Mouse (Mus musculus): Measurements from ENCODE around the gene Gm17409. TPM values are rescaled to one million over a fixed set of nuclear protein-coding genes. Genes with fewer than 3 reads are reported as not detected.

Gene Gm17409
- total RNA-seq, 2 experiments from 2014 or later: not detected

DNA sequence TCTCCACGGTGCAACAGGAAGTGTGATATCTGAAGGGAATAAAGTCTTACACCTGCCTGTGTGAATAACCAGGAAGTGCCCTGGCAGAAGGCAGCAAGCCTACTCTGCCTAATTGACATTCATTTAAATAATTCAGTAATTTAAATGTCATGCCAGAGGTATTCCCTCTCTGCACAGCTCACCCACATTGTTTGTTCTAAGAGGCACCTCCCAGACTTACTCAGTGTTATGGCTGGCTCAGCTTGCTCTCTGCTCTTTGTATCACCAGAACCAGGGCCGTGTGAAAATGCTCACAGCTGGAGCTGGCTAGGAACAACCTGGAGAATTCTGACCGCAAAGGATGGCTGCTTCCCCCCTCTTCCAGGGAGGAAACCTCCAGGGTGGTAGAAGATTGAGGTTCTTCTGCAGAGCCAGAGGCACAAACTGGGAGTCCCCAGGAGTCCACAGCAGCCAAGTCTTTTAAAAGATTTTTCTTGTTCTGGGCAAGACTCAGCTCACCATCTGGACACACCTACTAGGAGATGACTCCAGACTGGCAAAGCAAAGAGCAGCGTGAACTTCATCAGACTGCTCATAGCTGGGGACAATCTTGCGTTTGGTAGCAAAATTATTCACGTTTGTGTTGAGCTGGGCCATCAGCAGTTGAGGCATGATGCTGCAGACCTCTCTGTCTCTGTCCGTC, 14.5 kb downstream of the Gm17409 start:
- no peak for DNase-seq

DNA sequence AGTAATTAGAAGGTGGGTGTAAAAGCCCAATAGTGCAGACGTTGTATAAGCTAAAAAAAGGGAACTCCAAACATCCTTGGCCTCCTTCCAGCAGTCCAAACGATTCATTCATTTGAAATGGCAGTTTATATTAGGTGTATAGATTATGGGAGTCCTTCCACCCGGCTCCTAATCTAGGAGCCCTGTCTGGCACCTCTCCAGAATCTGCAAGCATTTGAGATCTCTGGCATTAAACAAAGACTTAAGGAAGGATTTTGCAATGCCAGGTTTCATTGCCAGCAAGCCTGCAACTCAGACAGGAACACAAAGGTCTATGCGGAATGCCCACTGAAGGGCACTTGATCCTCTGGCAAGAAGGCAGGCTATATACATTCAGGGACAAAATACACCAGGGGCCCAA, 15.2 kb downstream of the Gm17409 start:
- DNase-seq: peak; percentile 64

DNA sequence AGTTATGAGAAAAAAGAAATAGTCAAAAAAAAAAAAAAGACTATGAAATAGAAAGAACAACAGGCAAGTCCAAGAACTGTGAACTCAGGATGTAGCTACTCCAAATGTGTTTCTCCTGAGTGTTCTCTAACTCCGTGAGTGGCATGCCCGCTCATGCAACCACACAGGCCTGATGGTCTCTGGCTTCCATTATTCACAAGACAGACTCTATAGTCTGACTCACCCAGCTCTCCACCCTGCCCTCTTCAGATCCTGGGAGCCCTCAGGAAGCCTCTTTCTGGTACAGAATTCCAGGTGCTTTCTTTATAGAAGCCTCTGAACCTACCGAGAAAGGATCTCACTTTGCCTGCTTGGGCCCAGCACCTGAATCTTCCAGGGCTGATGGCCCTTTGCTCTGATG, 15.8 kb downstream of the Gm17409 start:
- no peak for DNase-seq

DNA sequence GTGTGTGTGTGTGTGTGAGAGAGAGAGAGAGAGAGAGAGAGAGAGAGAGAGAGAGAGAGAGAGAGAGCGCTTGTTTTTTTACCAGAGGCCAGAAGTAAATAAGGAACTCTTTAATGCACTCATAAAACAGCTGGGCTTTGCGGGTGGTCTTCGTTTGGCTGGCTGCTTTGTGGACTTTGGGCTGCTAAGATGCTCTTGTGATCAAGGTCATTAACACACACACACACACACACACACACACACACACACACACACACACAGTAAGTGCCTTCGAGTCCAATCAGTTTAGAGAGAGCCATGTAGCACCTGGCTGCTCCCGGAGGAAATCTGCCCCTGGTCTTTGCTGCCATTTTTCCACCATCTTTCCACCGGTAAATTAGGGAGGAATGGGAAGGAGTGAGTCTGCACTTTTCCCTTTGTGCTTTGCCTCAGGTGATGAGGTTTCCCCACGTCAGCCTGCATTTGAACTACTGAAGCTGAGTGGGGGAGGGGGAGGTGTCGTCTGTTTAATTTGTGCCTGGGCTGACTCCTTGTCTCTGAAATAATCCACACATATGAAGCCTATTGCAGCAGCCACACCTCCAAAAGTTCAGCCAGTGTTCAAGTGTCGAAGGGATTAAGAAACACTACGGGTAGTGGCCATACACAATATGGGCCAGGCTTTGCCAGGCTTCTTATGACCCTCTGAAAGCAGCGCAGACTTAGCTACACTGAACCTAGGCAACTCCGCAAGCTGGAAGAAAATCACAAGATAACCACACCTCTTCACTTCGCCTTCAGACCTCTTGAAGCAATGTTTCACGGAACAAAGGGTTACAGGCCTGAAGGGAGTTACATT, 16.7 kb downstream of the Gm17409 start:
- DNase-seq: no peak

DNA sequence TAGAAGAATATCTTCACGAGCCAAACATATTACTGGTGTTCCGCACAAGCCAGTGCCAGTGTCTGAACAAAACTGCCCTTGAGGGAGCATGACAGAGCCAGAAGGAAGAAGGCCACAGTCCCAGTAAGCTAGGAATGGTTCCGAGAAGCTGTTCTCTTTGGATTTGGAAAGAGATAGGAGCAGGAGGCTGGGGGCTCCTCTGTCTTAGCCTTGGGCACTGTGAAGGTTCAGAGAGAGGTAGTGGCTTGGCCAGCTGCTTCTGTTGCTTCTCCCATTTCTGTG, 17.3 kb downstream of the Gm17409 start:
- peak; percentile 50 for DNase-seq

DNA sequence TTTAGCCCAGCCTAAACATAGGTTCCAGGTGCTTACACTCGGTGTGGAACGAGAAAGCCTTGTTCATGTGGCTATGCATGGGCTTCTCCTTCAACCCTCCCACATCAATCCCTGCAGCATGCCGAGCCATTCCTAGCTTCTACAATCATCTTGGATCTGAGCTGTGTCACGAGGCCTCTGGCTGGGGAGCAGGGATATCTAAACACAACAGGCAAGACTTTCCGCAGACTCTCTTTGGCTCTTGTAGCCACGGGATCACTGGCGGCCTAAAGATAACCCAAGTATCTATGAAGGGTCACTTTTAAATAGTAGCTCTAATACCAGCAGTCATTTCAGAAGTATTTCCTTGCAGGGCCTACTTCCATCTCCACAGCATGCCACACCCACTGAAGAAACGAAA, 18.5 kb downstream of the Gm17409 start:
- no peak for DNase-seq

DNA sequence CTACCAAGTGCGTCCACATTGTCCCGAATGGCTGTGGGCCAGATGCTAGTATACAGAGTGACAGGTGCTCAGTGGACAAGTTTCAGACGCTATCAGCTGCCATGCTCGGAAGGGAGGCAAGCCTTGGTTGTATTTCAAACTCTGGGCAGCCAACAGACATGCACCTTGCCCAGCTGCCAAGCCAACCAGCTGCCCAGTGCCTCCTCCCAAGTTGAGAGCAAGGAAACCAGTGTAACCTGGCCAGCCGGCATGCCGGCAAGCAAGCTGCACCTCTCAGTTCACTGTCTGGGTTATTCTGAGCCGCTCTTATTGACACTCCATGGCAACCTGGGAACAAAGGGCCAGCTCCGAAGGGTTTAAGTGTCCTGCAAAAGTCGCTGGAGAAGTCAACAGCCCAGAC, 19.4 kb downstream of the Gm17409 start:
- DNase-seq: peak; percentile 19

DNA sequence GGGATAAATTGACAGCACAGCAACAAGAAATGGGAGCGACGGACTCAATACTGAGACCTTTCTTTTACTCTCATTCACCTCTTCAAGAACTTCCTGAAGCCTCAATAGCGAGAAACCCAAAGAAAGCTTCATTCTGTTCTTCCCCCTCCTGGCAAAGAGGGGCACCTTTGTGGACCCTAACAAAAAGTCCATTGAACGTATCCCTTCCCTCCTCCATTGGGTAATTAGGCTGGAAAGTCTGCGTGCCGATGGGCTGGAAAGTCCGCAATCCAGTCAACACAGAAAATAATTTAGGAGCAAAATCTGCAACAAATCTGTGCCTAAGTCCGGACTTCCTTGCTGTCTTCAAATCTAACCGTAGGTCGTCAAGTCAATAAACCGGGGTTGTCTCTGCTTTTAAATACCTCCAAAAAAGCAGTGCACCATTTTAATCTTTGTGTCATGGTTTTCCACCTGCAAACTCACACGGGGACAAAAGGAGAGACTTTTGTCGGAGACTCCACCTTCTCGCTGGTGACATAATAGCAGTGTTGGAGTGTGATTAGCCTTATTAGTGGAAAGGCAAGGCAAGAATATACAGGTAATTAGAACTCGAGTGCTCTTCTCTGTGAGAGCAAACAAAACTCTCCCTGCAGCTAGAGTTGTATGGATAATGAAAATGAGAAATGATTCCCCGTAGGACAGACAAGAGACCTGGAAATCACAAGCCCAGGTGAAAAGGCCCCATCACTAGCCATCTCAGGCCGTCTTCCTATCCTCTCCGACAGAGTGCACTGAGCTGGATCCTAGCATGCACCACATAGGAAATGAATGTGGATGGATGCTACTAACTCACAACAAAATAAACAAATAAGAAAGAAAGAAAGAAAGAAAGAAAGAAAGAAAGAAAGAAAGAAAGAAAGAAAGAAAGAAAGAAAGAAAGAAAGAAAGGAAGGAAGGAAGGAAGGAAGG, 24.0 kb downstream of the Gm17409 start:
- no peak for DNase-seq

DNA sequence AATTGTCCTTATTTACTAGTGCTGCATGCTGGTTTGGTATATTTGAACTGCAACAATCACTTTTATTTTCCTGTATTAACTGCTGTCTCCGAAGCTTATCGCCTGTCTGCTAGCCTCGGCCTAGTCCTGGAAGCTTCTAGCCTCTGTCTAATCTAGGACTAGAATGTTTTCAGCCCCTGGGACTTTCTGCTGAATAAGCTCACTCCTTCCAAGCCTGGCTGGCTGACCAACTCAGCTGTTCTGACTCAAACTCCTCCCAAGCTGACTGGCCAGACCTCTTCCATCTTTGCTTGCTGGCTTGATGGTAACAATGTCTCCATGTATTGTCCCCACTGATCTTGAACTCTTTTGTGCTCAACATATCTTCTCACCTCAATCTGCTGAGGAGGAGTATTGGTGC, 25.4 kb downstream of the Gm17409 start:
- DNase-seq: no peak

DNA sequence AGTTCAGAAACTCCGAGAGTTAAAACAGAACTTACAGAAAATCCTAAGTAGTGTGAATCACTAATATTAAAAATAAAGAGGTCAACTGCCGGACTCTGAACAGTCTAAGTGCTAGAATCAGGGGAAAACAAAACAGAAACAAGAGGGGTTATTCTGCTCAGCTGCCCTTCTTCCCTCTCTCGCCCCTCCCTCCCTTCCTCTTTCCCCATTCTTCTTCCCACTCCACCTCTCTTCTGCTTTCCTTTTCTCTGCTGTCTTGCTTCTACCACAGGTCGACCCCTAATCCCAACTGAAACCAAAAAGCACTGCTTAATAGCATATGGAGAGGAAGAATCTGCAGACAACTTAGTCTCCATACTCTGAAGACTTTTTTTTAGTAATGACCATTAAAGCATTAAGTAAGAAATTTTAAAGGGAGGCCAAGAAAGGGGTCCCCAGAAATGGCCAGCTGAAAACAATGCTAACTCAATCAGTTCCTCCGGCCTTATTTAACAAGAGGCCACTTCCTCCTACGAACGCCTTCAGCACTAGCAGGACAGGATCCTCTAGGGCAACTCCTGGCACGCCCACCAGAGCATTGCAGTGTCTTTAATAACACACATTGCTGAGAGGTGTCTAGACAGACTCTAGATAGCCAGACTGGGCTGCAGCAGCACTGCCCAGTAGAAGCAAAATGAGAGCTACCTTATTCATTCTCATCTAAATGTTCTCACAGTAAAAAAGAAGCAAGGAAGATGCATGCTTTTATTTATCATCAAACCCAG, 26.9 kb downstream of the Gm17409 start:
- DNase-seq: no peak

DNA sequence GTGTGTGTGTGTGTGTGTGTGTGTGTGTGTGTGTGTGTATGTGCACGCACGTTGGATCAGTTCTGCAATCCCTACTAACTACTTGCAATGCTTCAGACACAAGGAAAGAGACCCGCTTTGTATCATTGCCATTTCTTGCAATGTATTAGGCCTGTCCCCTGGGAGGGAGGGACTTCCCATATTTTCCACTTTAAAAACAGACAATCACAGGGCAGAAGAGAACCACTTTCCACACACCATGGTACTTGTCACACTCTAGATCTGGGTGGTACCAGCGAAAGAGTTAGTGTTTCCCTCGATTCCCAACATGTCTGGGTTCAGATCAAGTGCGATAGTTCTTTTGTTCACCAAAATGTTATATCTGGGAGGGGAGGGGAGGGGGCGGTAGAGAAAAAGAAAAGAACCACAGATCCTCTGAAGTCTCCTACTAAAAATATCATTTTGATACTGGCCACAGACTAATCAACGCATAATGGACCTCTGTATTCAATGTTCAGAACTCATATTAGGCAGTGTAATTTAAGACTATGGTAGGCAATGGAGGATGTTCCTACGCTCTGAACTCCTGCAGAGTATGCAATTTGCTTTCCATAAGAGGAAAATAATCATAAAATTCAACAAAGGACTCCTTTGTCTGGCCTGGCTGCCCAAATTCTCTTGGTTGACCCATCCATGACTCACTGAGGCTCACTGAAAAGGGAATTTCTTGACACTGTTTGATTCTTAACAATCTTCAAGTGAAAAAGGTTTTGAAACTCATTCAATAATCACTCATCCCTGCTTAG, 35.6 kb downstream of the Gm17409 start:
- no peak for DNase-seq

DNA sequence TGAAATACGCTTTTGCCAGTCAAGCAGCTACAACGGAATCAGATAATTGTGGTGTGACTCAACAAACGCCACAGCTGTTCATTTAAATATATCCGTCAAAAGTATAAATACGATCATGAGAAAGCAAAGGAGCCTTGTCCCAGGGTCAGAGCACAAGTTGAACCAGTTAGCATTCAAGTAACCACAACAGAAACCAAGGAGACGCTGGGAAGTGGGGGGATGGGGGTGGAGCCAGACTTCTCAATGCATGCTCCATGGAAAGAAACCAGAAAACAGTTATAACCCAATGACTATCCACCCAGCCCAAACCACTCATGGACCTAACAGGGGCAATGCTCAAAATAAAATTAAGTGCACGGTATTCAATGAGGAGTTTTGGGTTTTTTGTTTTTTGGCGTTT, 40.3 kb downstream of the Gm17409 start:
- no peak for DNase-seq

DNA sequence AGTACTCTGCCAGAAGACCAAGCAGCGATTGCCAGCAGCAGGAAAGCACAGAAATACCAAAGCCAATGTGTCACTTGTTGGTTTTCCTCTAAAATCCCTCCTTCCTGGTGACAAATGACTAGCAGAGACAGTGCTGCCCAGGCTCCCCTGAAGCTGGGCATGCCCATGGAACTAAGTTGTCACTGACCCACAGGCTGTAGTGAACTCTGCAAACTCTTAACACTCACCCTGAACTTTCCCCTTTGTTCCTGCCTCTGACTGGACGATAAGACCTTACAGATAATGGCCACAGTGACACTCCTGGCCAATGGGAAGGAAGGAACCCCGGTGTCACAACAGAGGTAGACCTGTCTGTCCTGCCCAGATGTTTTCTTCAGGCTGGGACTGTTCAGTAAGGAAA, 43.3 kb downstream of the Gm17409 start:
- no peak for DNase-seq

DNA sequence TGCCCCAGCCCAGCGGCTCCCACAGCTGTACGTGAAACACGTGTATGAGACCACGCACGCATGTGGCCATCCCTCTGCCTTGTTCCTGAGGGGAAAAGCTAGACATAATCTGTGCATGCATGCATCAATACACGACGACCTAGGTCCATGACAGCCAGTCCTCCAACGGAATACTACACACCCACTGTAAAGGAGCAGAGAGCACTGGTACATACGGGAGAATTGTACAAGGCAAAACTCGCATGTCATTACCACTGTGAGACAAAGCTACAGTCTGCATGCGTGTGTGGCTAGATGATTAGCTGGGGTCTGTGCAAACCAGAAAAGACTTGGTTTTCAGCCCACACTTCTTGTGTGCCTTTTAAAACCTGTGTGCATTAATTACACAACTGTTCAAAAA, 44.6 kb downstream of the Gm17409 start:
- DNase-seq: no peak

DNA sequence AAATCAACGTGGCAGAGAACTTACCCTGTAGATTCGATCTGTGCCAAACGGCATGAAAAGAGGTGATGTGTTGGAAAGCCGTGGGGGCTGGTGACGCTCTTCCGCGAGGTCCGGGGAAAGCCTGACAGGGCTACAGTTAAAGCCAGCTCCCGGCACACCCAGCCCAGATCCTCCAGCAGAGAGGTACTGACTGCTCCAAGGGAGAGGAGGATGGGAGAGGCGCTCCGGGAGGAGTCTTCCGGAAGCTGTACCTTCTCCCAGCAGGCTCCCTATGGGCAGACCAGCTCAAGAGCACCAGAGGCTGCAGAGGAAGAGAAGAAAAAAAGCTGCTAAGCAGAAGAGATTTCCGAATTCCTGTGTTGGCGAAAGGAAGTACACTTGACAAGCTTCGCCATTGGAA, 46.1 kb downstream of the Gm17409 start:
- DNase-seq: no peak

DNA sequence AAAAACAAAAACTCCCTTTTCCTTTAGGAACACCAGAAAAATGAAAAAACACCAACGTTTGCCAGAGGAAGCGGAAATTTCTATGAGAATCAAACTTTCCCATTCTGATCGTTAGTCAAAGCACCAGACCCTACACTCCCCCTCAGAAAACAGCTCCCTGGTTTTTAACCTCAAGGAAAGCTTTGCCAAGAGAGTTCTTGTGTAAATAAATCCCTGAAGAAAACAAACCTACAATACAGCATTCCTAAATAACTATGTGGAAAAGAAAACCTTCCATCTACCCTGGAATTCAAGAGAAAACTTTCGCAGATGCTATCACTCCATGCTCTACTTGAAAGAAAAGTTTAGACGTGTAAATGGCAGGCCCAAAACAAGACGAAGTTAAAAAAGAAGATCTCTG, 47.0 kb downstream of the Gm17409 start:
- no peak for DNase-seq

DNA sequence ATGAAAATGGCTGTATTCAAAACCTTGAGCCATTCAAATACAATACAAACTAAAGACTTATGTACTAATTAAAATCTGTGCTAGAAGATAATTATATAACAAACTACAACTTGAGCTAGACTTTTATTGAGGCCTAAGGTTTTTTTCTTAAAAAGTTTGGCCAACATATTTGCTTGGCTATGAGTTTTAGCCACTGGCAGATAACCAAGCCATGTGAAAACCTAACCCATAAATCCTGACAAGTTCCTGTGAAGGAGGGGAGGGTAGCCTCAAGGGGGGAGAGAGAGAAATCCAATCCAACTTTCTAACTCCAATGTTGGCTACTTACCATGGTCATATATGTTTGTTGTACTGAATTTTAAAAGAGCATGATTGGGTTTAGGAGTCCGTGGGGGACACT, 48.6 kb downstream of the Gm17409 start:
- no peak for DNase-seq
